Mouse (Mus musculus): ENCODE results near the gene Olfr747. TPM values are rescaled to one million over a fixed set of nuclear protein-coding genes. Genes with fewer than 3 reads are reported as not detected.
"Not testable (repeated sequence)": the region's sequence is repeated elsewhere in the genome, so short reads cannot be mapped to it uniquely, and the experiment has no call there.

Gene Olfr747
- not detected for total RNA-seq (2021)

DNA sequence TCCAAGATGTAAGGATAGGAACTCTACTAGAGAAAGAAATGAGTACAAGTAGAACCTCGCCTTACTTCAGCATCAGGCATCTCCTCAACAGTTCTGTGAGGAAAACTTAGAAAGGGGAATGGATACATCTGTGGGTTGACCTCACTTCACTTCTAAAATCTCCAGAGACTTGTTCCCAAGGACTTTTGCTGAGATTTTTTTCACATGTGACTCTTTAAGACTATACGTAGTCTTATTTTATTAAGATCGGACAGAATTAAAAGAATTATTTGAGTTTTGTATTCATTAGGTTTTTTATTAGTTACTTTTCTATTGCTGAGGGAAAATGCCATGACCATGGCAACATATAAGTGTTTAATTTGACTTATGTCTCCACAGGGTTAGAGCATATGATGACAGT is at the start of gene Olfr747:
Gene Olfr747, minus strand, starts transcription at position 101 of the 400 bp plus-strand sequence.
- intact Hi-C loops (cut with DNase I), result no loop called here
- DNase-seq, result no peak

DNA sequence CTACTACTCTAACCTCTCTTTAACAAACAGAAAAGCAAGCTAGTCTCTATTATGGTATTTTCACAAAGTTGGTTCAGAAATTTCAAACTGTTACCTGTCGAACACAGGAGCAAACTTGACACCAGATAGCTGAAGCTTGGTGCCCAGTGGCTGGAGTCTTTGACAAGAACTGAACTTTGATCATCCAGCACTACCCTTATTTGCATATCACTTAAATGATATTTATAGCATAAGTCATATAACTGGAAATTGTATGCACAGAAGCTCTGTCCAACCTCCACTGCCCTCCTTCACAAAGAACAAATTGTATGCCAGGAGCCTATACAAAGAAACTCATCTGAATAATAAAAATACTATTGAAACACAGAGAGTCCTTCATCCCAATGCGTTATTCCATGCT is 48.6 kb upstream of the Olfr747 start:
- no peak for DNase-seq
- intact Hi-C loops (cut with DNase I), result no loop called here

GRCm38 (mm10) chr14:50740334-50740733 is 47.3 kb upstream of the Olfr747 start:
- no peak for DNase-seq
- intact Hi-C loops (cut with DNase I), result no loop called here

DNA sequence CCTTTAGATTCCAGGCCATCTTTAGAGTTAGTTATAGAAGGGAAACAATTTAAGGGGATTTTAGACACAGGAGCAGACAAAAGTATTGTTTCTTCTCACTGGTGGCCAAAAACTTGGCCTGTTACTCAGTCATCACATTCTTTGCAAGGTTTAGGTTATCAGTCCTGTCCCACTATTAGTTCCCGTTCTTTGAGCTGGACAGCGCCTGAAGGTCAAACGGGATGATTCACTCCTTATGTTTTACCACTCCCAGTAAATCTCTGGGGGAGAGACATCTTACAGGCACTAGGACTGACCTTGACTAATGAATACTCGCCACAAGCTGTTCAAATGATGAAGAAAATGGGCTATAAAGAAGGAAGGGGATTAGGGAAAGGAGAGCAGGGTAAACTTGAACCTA is 29.4 kb upstream of the Olfr747 start:
- intact Hi-C loops (cut with DNase I), result not testable (repeated sequence)

GRCm38 (mm10) chr14:50719875-50720274 is 26.9 kb upstream of the Olfr747 start:
- DNase-seq, result not testable (repeated sequence)

More for the DNA sequence above, 29.4 kb upstream of the Olfr747 start:
- DNase-seq, result not testable (repeated sequence)

GRCm38 (mm10) chr14:50707073-50707472 is 14.1 kb upstream of the Olfr747 start, which contains the start of gene Olfr748:
Gene Olfr748 (plus strand): TSS chr14:50707373.
- intact Hi-C loops (cut with DNase I), result no loop called here
- DNase-seq, result no peak

More at GRCm38 (mm10) chr14:50719875-50720274, 26.9 kb upstream of the Olfr747 start:
- intact Hi-C loops (cut with DNase I), result not testable (repeated sequence)

GRCm38 (mm10) chr14:50646783-50647182 is 46.2 kb downstream of the Olfr747 start, which contains the start of gene Olfr746:
Gene Olfr746 (plus strand): TSS chr14:50647083.
- intact Hi-C loops (cut with DNase I), result no loop called here
- no peak for DNase-seq

GRCm38 (mm10) chr14:50639088-50639487 is 53.9 kb downstream of the Olfr747 start, which contains the start of gene Olfr745:
Gene Olfr745 (plus strand): TSS chr14:50639388.
- no peak for DNase-seq
- intact Hi-C loops (cut with DNase I), result no loop called here

Other genes with a start within 250 kb of the Olfr747 start
- gene Olfr740, start 247.7 kb downstream of the Olfr747 start, total RNA-seq (2021), result not detected
- not detected for gene Olfr741, start 220.5 kb downstream of the Olfr747 start, total RNA-seq (2021)
- not detected for gene Olfr742, start 189.6 kb downstream of the Olfr747 start, total RNA-seq (2021)
- not detected for gene Olfr743, start 171.4 kb downstream of the Olfr747 start, total RNA-seq (2021)
- not detected for gene Olfr744, start 78.3 kb downstream of the Olfr747 start, total RNA-seq (2021)
- not detected for gene Olfr745, start 53.8 kb downstream of the Olfr747 start, total RNA-seq (2021)
- not detected for gene Olfr746, start 46.1 kb downstream of the Olfr747 start, total RNA-seq (2021)
- gene Olfr748, start 14.2 kb upstream of the Olfr747 start, total RNA-seq (2021), result not detected
- gene Olfr749, start 51.9 kb upstream of the Olfr747 start, total RNA-seq (2021), result not detected
- gene Ttc5, start 92.3 kb upstream of the Olfr747 start, total RNA-seq (2021), result 10 to 100 TPM; 79.6 to 89.0 TPM
- under 1 TPM in 1 of 2 experiments, not detected in 1; 0.58 TPM for gene Ccnb1ip1, start 114.5 kb upstream of the Olfr747 start, total RNA-seq (2021)
- 10 to 100 TPM; 33.5 to 35.3 TPM for gene Parp2, start 114.6 kb upstream of the Olfr747 start, total RNA-seq (2021)
- 1 to 10 TPM; 1.6 to 3.4 TPM for gene Tep1, start 177.4 kb upstream of the Olfr747 start, total RNA-seq (2021)
- 1 to 10 TPM; 1.3 to 1.7 TPM for gene Klhl33, start 204.3 kb upstream of the Olfr747 start, total RNA-seq (2021)
- gene Osgep, start 231.7 kb upstream of the Olfr747 start, total RNA-seq (2021), result 10 to 100 TPM; 37.8 to 40.1 TPM
- gene Apex1, start 231.8 kb upstream of the Olfr747 start, total RNA-seq (2021), result 10 to 100 TPM; 78.9 to 83.2 TPM
- gene Pip4p1, start 237.7 kb upstream of the Olfr747 start, total RNA-seq (2021), result 10 to 100 TPM; 72.8 to 76.0 TPM
- 10 to 100 TPM in 1 of 2 experiments, 1 to 10 TPM in 1; 9.3 to 11.6 TPM for gene Pnp, start 237.9 kb upstream of the Olfr747 start, total RNA-seq (2021)

Measured in left cerebral cortex, postnatal 4 days (tissue).